Mouse (Mus musculus) kidney, postnatal 0 days (tissue): ENCODE measurements around the gene Cdc42se2. TPM values are rescaled to one million over a fixed set of nuclear protein-coding genes. Genes with fewer than 3 reads are reported as not detected.

Source experiments
- ATAC-seq: fragments of 200-750 bp; cut with Nextera tagmentation; replicated peaks from 2 replicates; pipeline ENCODE4 v1.8.0; 2017; ENCODE audit warnings: low read depth, moderate number of reproducible peaks, moderate TSS enrichment, moderate library complexity; ENCODE audit not compliant: low FRiP score
- DNase-seq: peaks from one replicate; pipeline ENCODE4 v3.0.0-alpha.2; 2016; ENCODE audit warnings: low spot score
- H3K27ac ChIP-seq: fragments of 300-500 bp; sonication (generic); 2 replicates; pipeline ENCODE4 v1.5.1; 2014; ENCODE audit warnings: mild to moderate bottlenecking
- H3K27me3 ChIP-seq: fragments of 300-500 bp; sonication (generic); 2 replicates; pipeline ENCODE4 v1.6.1; 2014; ENCODE audit warnings: low read length, mixed read lengths; ENCODE audit not compliant: insufficient read depth
- H3K36me3 ChIP-seq: fragments of 300-500 bp; sonication (generic); 2 replicates; pipeline ENCODE4 v1.6.1; 2014; ENCODE audit warnings: low read length, mixed read lengths; ENCODE audit not compliant: insufficient read depth
- H3K4me1 ChIP-seq: fragments of 300-500 bp; sonication (generic); replicated peaks from 2 replicates; pipeline ENCODE4 v1.6.1; 2014; ENCODE audit warnings: antibody characterized with exemption, low read length, mixed read lengths; ENCODE audit not compliant: insufficient read depth
- H3K4me2 ChIP-seq: fragments of 300-500 bp; sonication (generic); 2 replicates; pipeline ENCODE4 v1.6.1; 2014; ENCODE audit warnings: mild to moderate bottlenecking, low read length, moderate library complexity, mixed read lengths
- H3K4me3 ChIP-seq: fragments of 300-500 bp; sonication (generic); replicated peaks from 2 replicates; pipeline ENCODE4 v1.5.1; 2014; ENCODE audit warnings: low read depth, low read length
- H3K9ac ChIP-seq: fragments of 300-500 bp; sonication (generic); 2 replicates; pipeline ENCODE4 v1.6.1; 2014; ENCODE audit warnings: low read depth, low read length
- H3K9me3 ChIP-seq: fragments of 300-500 bp; sonication (generic); replicated peaks from 2 replicates; pipeline ENCODE4 v1.6.1; 2016; ENCODE audit warnings: low read length, inconsistent platforms, mixed read lengths
- CTCF ChIP-seq: IDR thresholded peaks from 2 replicates; pipeline ENCODE4 v1.5.1; 2016; ENCODE audit warnings: antibody characterized with exemption, low read depth, mild to moderate bottlenecking, moderate library complexity
- WGBS: fragments of 180-500 bp; shearing (Covaris S2); extraction: QIAGEN DNeasy Blood & Tissue Kit; methylation state at CpG from one replicate; pipeline ENCODE4 v1.1.7; 2014; 5-methylcytosine and 5-hydroxymethylcytosine counted together
- polyA plus RNA-seq: library from polyadenylated mRNA; unstranded; fragments of >200 nt; fragmentation: Nextera tagmentation; extraction: Ambion mirVana; gene quantifications from 2 replicates; pipeline ENCODE4 v1.2.1, GENCODE M21; 2015

The Cdc42se2 gene
- polyA plus RNA-seq, 1 experiment from 2014 or later, result 64.3 TPM

DNA sequence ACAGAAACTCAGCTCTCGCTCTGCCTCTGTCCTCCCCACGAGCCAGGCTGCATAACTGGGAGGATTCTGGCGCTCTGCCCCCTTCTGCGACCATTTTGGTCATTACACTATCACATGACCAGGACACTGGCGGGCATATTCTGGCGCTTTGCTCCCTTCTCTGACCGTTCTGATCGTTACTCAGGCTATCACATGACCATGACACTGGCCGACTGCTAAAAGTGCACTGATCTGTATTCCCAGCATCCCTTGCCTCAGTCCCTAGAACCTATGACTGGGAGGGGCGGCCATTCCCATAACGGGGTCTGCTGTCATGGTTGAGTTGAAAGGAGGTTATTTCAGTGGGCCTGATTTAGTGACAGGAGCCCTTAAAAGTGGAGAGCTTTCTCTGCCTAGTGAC, 9.1 kb upstream of the Cdc42se2 start:
- Histone ChIP-seq H3K36me3 (no peaks in the 10 kb centered on the region), H3K9me3 (no peaks in the 10 kb centered on the region), H3K4me3 (no peak overlapping the region), H3K4me2 (no peak overlapping the region), H3K27me3 (no peaks in the 10 kb centered on the region), H3K9ac (no peak overlapping the region), H3K27ac (no peak overlapping the region), H3K4me1 (no peaks in the 10 kb centered on the region)
- ATAC-seq, result no peak
- 60% methylated on average over 11 of the region's 11 CpGs for WGBS
- TF ChIP-seq CTCF, result no peak
- DNase-seq, result no peak

DNA sequence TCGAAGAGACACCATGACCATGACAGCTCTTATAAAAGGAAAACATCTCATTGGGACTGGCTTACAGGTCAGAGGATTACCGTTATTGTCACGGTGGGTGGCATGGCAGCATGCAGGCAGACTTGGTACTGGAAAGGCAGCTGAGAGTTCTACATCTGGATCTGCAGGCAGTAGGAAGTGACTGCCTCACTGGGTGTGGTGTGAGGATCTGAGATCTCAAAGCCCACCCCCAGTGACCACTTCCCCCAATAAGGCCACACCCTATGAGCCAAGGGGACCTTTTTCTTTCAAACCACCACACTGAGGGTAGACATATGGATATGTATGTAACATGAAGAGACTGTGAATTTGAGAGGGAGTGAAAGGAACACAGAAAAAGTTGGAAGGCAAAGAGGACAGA, 7.2 kb upstream of the Cdc42se2 start:
- DNase-seq, result no peak
- no peak for TF ChIP-seq CTCF
- H3K4me3 ChIP-seq, result no peak overlapping the region

GRCm38 (mm10) chr11:54793173-54793572, 5.7 kb upstream of the Cdc42se2 start:
- Histone ChIP-seq H3K27ac (no peak overlapping the region), H3K4me3 (no peak overlapping the region), H3K4me1 (0 out of 2 replicates have a peak, but pooled peaks cover 1% of the 10 kb centered on the region), H3K4me2 (no peak overlapping the region), H3K9ac (no peak overlapping the region), H3K27me3 (no peaks in the 10 kb centered on the region), H3K9me3 (no peaks in the 10 kb centered on the region), H3K36me3 (no peaks in the 10 kb centered on the region)
- no peak for DNase-seq
- no peak for ATAC-seq
- 71% methylated on average over 1 of the region's 1 CpGs for WGBS
- TF ChIP-seq CTCF, result no peak

More for the DNA sequence above, 7.2 kb upstream of the Cdc42se2 start:
- Histone ChIP-seq H3K9me3 (no peaks in the 10 kb centered on the region), H3K27me3 (no peaks in the 10 kb centered on the region), H3K36me3 (no peaks in the 10 kb centered on the region), H3K27ac (no peak overlapping the region), H3K4me2 (no peak overlapping the region), H3K9ac (no peak overlapping the region), H3K4me1 (no peaks in the 10 kb centered on the region)
- no peak for ATAC-seq
- WGBS, result 87% methylated on average over 3 of the region's 3 CpGs

DNA sequence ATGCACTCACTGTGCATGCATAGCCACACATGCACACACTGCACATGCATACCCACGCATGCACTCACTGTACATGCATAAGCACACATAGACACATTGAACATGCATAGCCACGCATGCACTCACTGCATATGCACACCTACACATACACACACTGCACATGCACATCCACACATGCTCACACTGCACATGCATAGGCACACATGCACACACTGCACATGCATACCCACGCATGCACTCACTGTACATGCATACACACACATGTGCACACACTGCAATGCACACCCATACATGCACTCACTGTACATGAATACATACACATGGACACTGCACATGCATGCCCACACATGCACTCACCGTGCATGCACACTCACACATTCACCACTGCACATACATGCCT, 4.0 kb upstream of the Cdc42se2 start:
- Histone ChIP-seq H3K9ac (no peak overlapping the region), H3K4me2 (no peak overlapping the region), H3K9me3 (no peaks in the 10 kb centered on the region), H3K4me3 (no peak overlapping the region), H3K4me1 (0 out of 2 replicates have a peak, but pooled peaks cover 3% of the 10 kb centered on the region), H3K36me3 (no peaks in the 10 kb centered on the region), H3K27me3 (no peaks in the 10 kb centered on the region), H3K27ac (no peak overlapping the region)
- ATAC-seq (no peak), DNase-seq (no peak)
- TF ChIP-seq CTCF, result no peak
- whole genome bisulfite sequencing, result 98% methylated on average over 4 of the region's 4 CpGs

- Histone ChIP-seq H3K27me3 (no peaks in the 10 kb centered on the region), H3K36me3 (no peaks in the 10 kb centered on the region), H3K9me3 (no peaks in the 10 kb centered on the region), H3K4me2 (peak overlapping the region; percentile 67), H3K27ac (peak overlapping the region; percentile 98), H3K9ac (peak overlapping the region; percentile 90), H3K4me3 (peak overlapping the region; percentile 93), H3K4me1 (0 out of 2 replicates have a peak, but pooled peaks cover 3% of the 10 kb centered on the region)
- under 1% methylated on average over 53 of the region's 54 CpGs for WGBS
- DNase-seq, result peak; percentile 80
- peak; percentile 12 for ATAC-seq
- TF ChIP-seq CTCF, result no peak
These were observed 502 bp downstream of the Cdc42se2 start for GRCm38 (mm10) chr11:54786858-54787487.

DNA sequence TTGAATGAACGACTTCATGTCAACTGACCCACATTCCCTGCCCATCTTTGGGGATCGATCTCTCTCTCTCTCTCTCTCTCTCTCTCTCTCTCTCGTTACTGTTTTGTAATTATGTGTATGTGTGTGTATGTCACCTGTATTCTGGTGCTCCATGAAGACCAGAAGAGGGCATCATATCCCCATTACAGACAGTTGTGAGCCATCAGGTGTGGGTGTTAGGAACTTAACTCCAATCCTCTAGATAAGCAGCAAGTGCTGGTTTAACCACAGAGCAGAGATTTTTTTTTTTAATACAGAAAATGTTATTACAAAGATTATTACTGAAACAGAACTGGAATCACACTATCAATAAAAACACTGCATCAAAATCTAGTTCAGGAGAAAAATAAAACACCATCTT, 1.9 kb downstream of the Cdc42se2 start:
- Histone ChIP-seq H3K9ac (no peak overlapping the region), H3K9me3 (no peaks in the 10 kb centered on the region), H3K36me3 (no peaks in the 10 kb centered on the region), H3K4me3 (no peak overlapping the region), H3K27me3 (no peaks in the 10 kb centered on the region), H3K4me2 (no peak overlapping the region), H3K27ac (no peak overlapping the region), H3K4me1 (0 out of 2 replicates have a peak, but pooled peaks cover 3% of the 10 kb centered on the region)
- WGBS, result 91% methylated on average over 3 of the region's 3 CpGs
- DNase-seq, result no peak
- no peak for ATAC-seq
- TF ChIP-seq CTCF, result peak; percentile 15; the same call in 1 of the 2 replicates
